Mouse (Mus musculus) CH12.LX (cell line): ENCODE measurements around the gene Dbh. TPM values are rescaled to one million over a fixed set of nuclear protein-coding genes. Genes with fewer than 3 reads are reported as not detected.

ENCODE experiments used
- DNase-seq: peaks from one replicate; pipeline ENCODE4 v3.0.0-alpha.2; 2013; ENCODE audit errors: extremely low read depth
- H3K27ac ChIP-seq: 2 replicates; pipeline ENCODE4 v1.5.1; 2012; ENCODE audit warnings: low read depth, mild to moderate bottlenecking, control low read depth, moderate library complexity; ENCODE audit not compliant: insufficient read depth
- H3K27me3 ChIP-seq: replicated peaks from 2 replicates; pipeline ENCODE3; 2012; ENCODE audit warnings: inconsistent platforms
- H3K36me3 ChIP-seq, 2 experiments: replicated peaks in 1 of 2; 2 replicates each; pipeline versions ENCODE3 to v1.6.1; 2012; ENCODE audit warnings: inconsistent platforms in 1 of 2, low read length in 1 of 2, mild to moderate bottlenecking in 1 of 2, mixed read lengths in 1 of 2, moderate library complexity in 1 of 2; ENCODE audit not compliant: control insufficient read depth in 1 of 2, insufficient read depth in 1 of 2
- H3K4me1 ChIP-seq, 2 experiments: 2 replicates each; pipeline ENCODE4 v1.6.1; 2012; ENCODE audit warnings: inconsistent platforms in 1 of 2, moderate library complexity in 1 of 2; ENCODE audit not compliant: insufficient read depth in 2 of 2, control insufficient read depth in 1 of 2
- H3K4me2 ChIP-seq: 2 replicates; pipeline ENCODE4 v1.6.1; 2012; ENCODE audit warnings: low read depth, mild to moderate bottlenecking, control low read depth; ENCODE audit not compliant: poor library complexity, insufficient read depth, severe bottlenecking
- H3K4me3 ChIP-seq, 3 experiments: fragments of 150-350 bp in 1 of 3; sonication (generic) in 1 of 3; replicated peaks in 1 of 3; 2 replicates each; pipeline versions ENCODE3 to v1.5.1; 2011 to 2012; ENCODE audit warnings: low read depth in 2 of 3, low read length in 2 of 3, mild to moderate bottlenecking in 2 of 3, moderate library complexity in 2 of 3, control low read depth in 1 of 3, improper control_type of control experiment in 1 of 3, inconsistent platforms in 1 of 3, mixed read lengths in 1 of 3; ENCODE audit not compliant: poor library complexity in 1 of 3
- H3K79me2 ChIP-seq: replicated peaks from 2 replicates; pipeline ENCODE4 v1.6.1; 2012; ENCODE audit warnings: mild to moderate bottlenecking, moderate library complexity; ENCODE audit not compliant: control insufficient read depth, poor library complexity, insufficient read depth, severe bottlenecking; ENCODE audit errors: extremely low read depth
- H3K9ac ChIP-seq: 2 replicates; pipeline ENCODE4 v1.6.1; 2012; ENCODE audit warnings: low read depth, mild to moderate bottlenecking, control low read depth, moderate library complexity; ENCODE audit not compliant: insufficient read depth
- H3K9me3 ChIP-seq: replicated peaks from 2 replicates; pipeline ENCODE3; 2012; ENCODE audit warnings: low read length, inconsistent platforms, mixed read lengths
- BHLHE40 ChIP-seq: IDR thresholded peaks from 2 replicates; pipeline ENCODE4 v1.6.1; 2011; ENCODE audit warnings: mild to moderate bottlenecking, low read depth, low read length, improper control_type of control experiment
- CHD2 ChIP-seq: IDR thresholded peaks from 2 replicates; pipeline ENCODE4 v1.6.1; 2011; ENCODE audit warnings: low read length, improper control_type of control experiment
- CTCF ChIP-seq, 2 experiments: IDR thresholded peaks in 1 of 2; conservative IDR thresholded peaks in 1 of 2; 2 replicates each; pipeline ENCODE4 v1.5.1; 2011 to 2012; ENCODE audit warnings: low read depth in 2 of 2, low read length in 2 of 2, improper control_type of control experiment in 1 of 2, inconsistent platforms in 1 of 2, mild to moderate bottlenecking in 1 of 2, moderate library complexity in 1 of 2
- E2F4 ChIP-seq: IDR thresholded peaks from 2 replicates; pipeline ENCODE4 v1.6.1; 2011; ENCODE audit warnings: low read depth, low read length, improper control_type of control experiment; ENCODE audit not compliant: insufficient replicate concordance
- EP300 ChIP-seq: IDR thresholded peaks from 2 replicates; pipeline ENCODE4 v1.6.1; 2011; ENCODE audit warnings: low read length, improper control_type of control experiment
- ETS1 ChIP-seq: conservative IDR thresholded peaks from 2 replicates; pipeline ENCODE4 v1.6.1; 2012; ENCODE audit warnings: low read depth, mild to moderate bottlenecking, inconsistent platforms, low read length, improper control_type of control experiment, moderate library complexity
- GABPA ChIP-seq: IDR thresholded peaks from 2 replicates; pipeline ENCODE4 v1.6.1; 2012; ENCODE audit warnings: low read depth, low read length, improper control_type of control experiment, inconsistent platforms; ENCODE audit not compliant: insufficient replicate concordance
- HCFC1 ChIP-seq: IDR thresholded peaks from 2 replicates; pipeline ENCODE4 v1.6.1; 2012; ENCODE audit warnings: low read depth, mild to moderate bottlenecking, inconsistent platforms, low read length, improper control_type of control experiment
- JUND ChIP-seq: conservative IDR thresholded peaks from 2 replicates; pipeline ENCODE4 v1.6.1; 2011; ENCODE audit warnings: low read depth, low read length, improper control_type of control experiment
- KAT2A ChIP-seq: IDR thresholded peaks from 2 replicates; pipeline ENCODE4 v1.6.1; 2012; ENCODE audit warnings: low read length, improper control_type of control experiment, inconsistent platforms; ENCODE audit not compliant: insufficient replicate concordance
- MAX ChIP-seq: IDR thresholded peaks from 2 replicates; pipeline ENCODE4 v1.6.1; 2011; ENCODE audit warnings: low read length, improper control_type of control experiment
- MEF2A ChIP-seq: IDR thresholded peaks from 2 replicates; pipeline ENCODE4 v1.6.1; 2014; ENCODE audit warnings: low read depth, mild to moderate bottlenecking, inconsistent platforms, low read length, improper control_type of control experiment, borderline replicate concordance
- MYC ChIP-seq: IDR thresholded peaks from 2 replicates; pipeline ENCODE4 v1.6.1; 2011; ENCODE audit warnings: low read depth, mild to moderate bottlenecking, improper control_type of control experiment, low read length
- NRF1 ChIP-seq: IDR thresholded peaks from 2 replicates; pipeline ENCODE4 v1.6.1; 2014; ENCODE audit warnings: low read depth, mild to moderate bottlenecking, inconsistent platforms, low read length, improper control_type of control experiment, moderate library complexity
- TCF12 ChIP-seq: IDR thresholded peaks from 2 replicates; pipeline ENCODE4 v1.6.1; 2014; ENCODE audit warnings: low read depth, mild to moderate bottlenecking, inconsistent platforms, low read length, improper control_type of control experiment
- USF2 ChIP-seq: conservative IDR thresholded peaks from 2 replicates; pipeline ENCODE4 v1.6.1; 2011; ENCODE audit warnings: low read depth, low read length, improper control_type of control experiment
- ZC3H11A ChIP-seq: IDR thresholded peaks from 2 replicates; pipeline ENCODE4 v1.6.1; 2012; ENCODE audit warnings: low read depth, mild to moderate bottlenecking, inconsistent platforms, low read length, improper control_type of control experiment
- ZNF384 ChIP-seq: IDR thresholded peaks from 2 replicates; pipeline ENCODE4 v1.6.1; 2012; ENCODE audit warnings: low read depth, low read length, improper control_type of control experiment, inconsistent platforms
- dilution Hi-C: fragments of 300-500 bp; cut with MboI; formaldehyde crosslinking; loops from 2 replicates; pipeline ENCODE4 v1.14.3; 2020; ENCODE audit warnings: low sequenced_read_pairs; ENCODE audit not compliant: extremely low pct_unique_long_range_greater_than_20kb, extremely low pct_ligation_motif_present
- in situ Hi-C: fragments of 300-500 bp; cut with MboI; formaldehyde crosslinking; loops from 3 replicates; pipeline ENCODE4 v1.14.3; 2019; ENCODE audit warnings: low sequenced_read_pairs, low pct_ligation_motif_present, low pct_unique_long_range_greater_than_20kb, mixed read lengths
- polyA plus RNA-seq: library from polyadenylated mRNA; unstranded; fragments of >175 nt; gene quantifications from 2 replicates; pipeline ENCODE4 v1.2.1, GENCODE M21; 2012; ENCODE audit warnings: low read depth; ENCODE audit not compliant: insufficient read length
- total RNA-seq, 2 experiments: library from RNA; depleted of rRNA; stranded (reverse); fragments of 300-350 nt in 1 of 2; fragments of >200 nt in 1 of 2; gene quantifications; 2 replicates each; pipeline ENCODE4 v1.2.3; 2012 to 2014

Dbh gene
- total and polyA plus RNA-seq, 3 experiments: not detected

GRCm38 (mm10) chr2:27183734-27184133 is 18.7 kb downstream of the Dbh start:
- no peak overlapping the region for H3K27ac ChIP-seq
- no peak overlapping the region for H3K4me3 ChIP-seq
- DNase-seq: no peak
- H3K4me2 ChIP-seq: no peak overlapping the region
- peaks cover 86% of the 10 kb centered on the region for H3K27me3 ChIP-seq
- H3K9me3 ChIP-seq: no peaks in the 10 kb centered on the region
- no peak overlapping the region for H3K9ac ChIP-seq
- no peaks in the 10 kb centered on the region for H3K79me2 ChIP-seq
- H3K36me3 ChIP-seq: no peaks in the 10 kb centered on the region
- dilution Hi-C loops: no loop called here
- peaks cover 4 to 16% of the 10 kb centered on the region in 2 experiments; a peak in 3 of 4 replicates for H3K4me1 ChIP-seq
- TF ChIP-seq NRF1 (no peak), MYC (no peak), E2F4 (no peak), JUND (no peak), CHD2 (no peak), EP300 (no peak), ETS1 (no peak), CTCF (conservative IDR thresholded peaks at IDR 0.05 in 1 of 2, IDR thresholded peaks at IDR 0.05 in 1 of 2; ENCODE audit: low read depth in 2 of 2, low read length in 2 of 2) (no peak), MEF2A (no peak)
- TF ChIP-seq, all 38 proteins: peak for 0
- in situ Hi-C loops: no loop called here

DNA sequence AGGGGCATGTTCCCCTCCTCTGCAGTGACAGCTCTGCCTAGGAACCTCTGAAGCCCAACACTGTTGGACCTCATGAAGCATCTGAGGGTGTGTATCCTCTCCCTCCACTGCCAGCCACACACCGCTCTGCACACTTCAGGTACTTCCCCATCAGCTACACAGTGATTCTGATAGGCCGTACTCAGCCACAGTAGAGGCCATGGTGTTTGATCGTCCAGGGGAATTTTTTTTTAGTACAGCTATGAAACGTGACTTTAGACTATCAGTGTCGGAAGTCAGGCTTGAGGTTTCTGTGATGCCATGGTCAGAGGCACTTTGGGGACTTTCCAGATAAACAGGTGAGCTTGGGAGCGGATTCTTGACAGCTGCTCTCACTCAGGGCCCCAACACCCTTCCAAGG is 22.5 kb downstream of the Dbh start:
- peak; percentile 51 for TF ChIP-seq ETS1
- peak; percentile 28; the same call in 1 of the 2 replicates for TF ChIP-seq ZNF384
- TF ChIP-seq ZC3H11A: no peak
- peak; percentile 92 for TF ChIP-seq BHLHE40
- no peak for TF ChIP-seq KAT2A
- no peak for TF ChIP-seq TCF12
- H3K9ac ChIP-seq: no peak overlapping the region
- H3K36me3 ChIP-seq: no peaks in the 10 kb centered on the region
- H3K9me3 ChIP-seq: no peaks in the 10 kb centered on the region
- no peak overlapping the region for H3K4me3 ChIP-seq
- H3K4me2 ChIP-seq: no peak overlapping the region
- in situ Hi-C loops: no loop called here
- peak; percentile 31 for DNase-seq
- H3K4me1 ChIP-seq: peaks cover 4 to 16% of the 10 kb centered on the region in 2 experiments; a peak in 3 of 4 replicates
- H3K27me3 ChIP-seq: peaks cover 58% of the 10 kb centered on the region
- no peaks in the 10 kb centered on the region for H3K79me2 ChIP-seq
- H3K27ac ChIP-seq: no peak overlapping the region
- dilution Hi-C loops: no loop called here

GRCm38 (mm10) chr2:27189994-27190393 is 25.0 kb downstream of the Dbh start:
- no peaks in the 10 kb centered on the region for H3K36me3 ChIP-seq
- in situ Hi-C loops: no loop called here
- H3K4me2 ChIP-seq: no peak overlapping the region
- H3K9me3 ChIP-seq: no peaks in the 10 kb centered on the region
- no peaks in the 10 kb centered on the region for H3K79me2 ChIP-seq
- H3K4me3 ChIP-seq: no peak overlapping the region
- H3K27ac ChIP-seq: no peak overlapping the region
- H3K4me1 ChIP-seq: peaks cover 4 to 16% of the 10 kb centered on the region in 2 experiments; a peak in 3 of 4 replicates
- dilution Hi-C loops: no loop called here
- no peak overlapping the region for H3K9ac ChIP-seq
- peaks cover 35% of the 10 kb centered on the region for H3K27me3 ChIP-seq
- DNase-seq: no peak
- TF ChIP-seq TCF12 (no peak), USF2 (no peak), GABPA (no peak), ZC3H11A (no peak), HCFC1 (no peak), MAX (no peak)
